In genomic region chr2:118786525-118786924, GRCm38 (mm10) we compare ENCODE assay signal across 26 mouse cellular contexts. TPM values are rescaled to one million over a fixed set of nuclear protein-coding genes. Genes with fewer than 3 reads are reported as not detected.
DNase-seq lines count a peak whose midpoint lies in the region; ATAC-seq and TF ChIP-seq lines count a peak whose summit lies in the region.
"Had no signal": no experiment of that assay in that cellular context is flagged by ENCODE, and none has a peak within 500 bp of the region (broad histone marks: within the 10 kb centered on the region; RNA-seq: fewer than 3 reads in every experiment).

No protein-coding gene starts in this region.

- 0 out of 2 replicates have a peak overlapping the region, but pooled peaks have one; percentile 3 for H3K27ac ChIP-seq in liver, embryonic 12.5 days
- no peak overlapping the region for H3K27ac ChIP-seq in liver, embryonic 14.5 days
- H3K27ac ChIP-seq: embryonic facial prominence, embryonic 13.5 days; embryonic facial prominence, embryonic 15.5 days; forebrain, embryonic 10.5 days; forebrain, embryonic 12.5 days had no signal

- H3K4me2 ChIP-seq in liver, embryonic 12.5 days: peak overlapping the region; percentile 13; the same call in 1 of the 2 replicates
- H3K4me2 ChIP-seq in liver, embryonic 14.5 days (ENCODE audit: low read depth): no peak overlapping the region
- H3K4me2 ChIP-seq: embryonic facial prominence, embryonic 13.5 days; embryonic facial prominence, embryonic 15.5 days; forebrain, embryonic 12.5 days had no signal

- H3K27me3 ChIP-seq in liver, embryonic 12.5 days (replicated peaks): peaks cover 27% of the 10 kb centered on the region
- no peaks in the 10 kb centered on the region; the same call in 1 of the 2 replicates for H3K27me3 ChIP-seq in liver, embryonic 14.5 days (ENCODE audit: control insufficient read depth, insufficient read depth, low read length)

- DNase-seq in liver (no peak), MEL-GATA-1-ER (ENCODE audit: extremely low read depth, low read depth) (peak; percentile 61)
- DNase-seq in liver, embryonic 14.5 days (ENCODE audit: low read depth in 3 of 3, low spot score in 3 of 3): no peak
- DNase-seq in T-cell, adult 2 months (ENCODE audit: low spot score): no peak
- no peak for DNase-seq in cerebellum, adult 11-12 months
- DNase-seq: adrenal gland, adult 2 months; adrenal gland, postnatal 10 days; adrenal gland, postnatal 25 days; cerebellum, adult 11 months; cerebellum, adult 2 months; cerebellum, adult 9-10 months; cerebellum, postnatal 25 days; embryo, embryonic 11 days had no signal

- H3K4me1 ChIP-seq in liver, embryonic 12.5 days: peaks cover 43% of the 10 kb centered on the region
- H3K4me1 ChIP-seq in liver, embryonic 14.5 days (replicated peaks; ENCODE audit: control insufficient read depth in 2 of 2, insufficient read depth in 2 of 2, low read length in 1 of 2): peaks cover 10 to 19% of the 10 kb centered on the region in 2 experiments

- peak; percentile 52 for ATAC-seq in liver, embryonic 12.5 days
- peak; percentile 36; the same call in 1 of the 2 replicates for ATAC-seq in liver, embryonic 14.5 days (ENCODE audit: insufficient read depth)
- ATAC-seq: forebrain, embryonic 14.5 days; forebrain, embryonic 16.5 days had no signal

- no peaks in the 10 kb centered on the region for H3K9me3 ChIP-seq in liver, embryonic 12.5 days (replicated peaks)
- H3K9me3 ChIP-seq in liver, embryonic 14.5 days (ENCODE audit: control insufficient read depth, low read length): no peaks in the 10 kb centered on the region
- H3K9me3 ChIP-seq: embryonic facial prominence, embryonic 13.5 days; embryonic facial prominence, embryonic 15.5 days; forebrain, embryonic 10.5 days; forebrain, embryonic 12.5 days had no signal

- no peak overlapping the region for H3K4me3 ChIP-seq in liver, embryonic 12.5 days
- H3K4me3 ChIP-seq in liver, embryonic 14.5 days (ENCODE audit: insufficient read depth in 1 of 2, low read depth in 2 of 2, low read length in 2 of 2): no peak overlapping the region
- H3K4me3 ChIP-seq: embryonic facial prominence, embryonic 13.5 days; embryonic facial prominence, embryonic 15.5 days; erythroblast, embryonic 14.5 days; forebrain, embryonic 10.5 days; forebrain, embryonic 12.5 days had no signal

- 38% methylated on average over 5 of the region's 5 CpGs for WGBS in liver, embryonic 12.5 days (ENCODE audit: insufficient replicate concordance)
- WGBS in liver, embryonic 14.5 days (ENCODE audit: insufficient replicate concordance): 36% methylated on average over 5 of the region's 5 CpGs

- H3K36me3 ChIP-seq in liver, embryonic 12.5 days: no peaks in the 10 kb centered on the region
- H3K36me3 ChIP-seq in liver, embryonic 14.5 days (replicated peaks; ENCODE audit: control insufficient read depth, insufficient read depth, low read depth): no peaks in the 10 kb centered on the region
- H3K36me3 ChIP-seq: embryonic facial prominence, embryonic 13.5 days; embryonic facial prominence, embryonic 15.5 days; forebrain, embryonic 10.5 days had no signal

- no peak overlapping the region; the same call in 1 of the 2 replicates for H3K9ac ChIP-seq in liver, embryonic 12.5 days
- no peak overlapping the region for H3K9ac ChIP-seq in liver, embryonic 14.5 days (replicated peaks)
- H3K9ac ChIP-seq: embryonic facial prominence, embryonic 13.5 days; embryonic facial prominence, embryonic 15.5 days; forebrain, embryonic 12.5 days had no signal

- no peak for TF ChIP-seq EP300 in liver, embryonic 14.5 days (IDR thresholded peaks at IDR 0.05; ENCODE audit: low read depth)

- TF ChIP-seq CTCF in liver, embryonic 14.5 days (IDR thresholded peaks at IDR 0.05; ENCODE audit: low read depth): no peak

RNA-seq across cellular contexts. Expression of gene Disp2, which starts 7.0 kb away (rescaled TPM):
- polyA plus RNA-seq in liver, embryonic 12.5 days (2016; fragmentation: Nextera tagmentation; extraction: Ambion mirVana): 0.35 and 0.37 TPM in 2 replicates
- polyA plus RNA-seq in liver, embryonic 14.5 days (2012; rRNA removed): 0.21 and 0.40 TPM in 2 replicates
- 0.25 and 0.27 TPM in 2 replicates for polyA plus RNA-seq in liver, embryonic 14.5 days (2014; fragmentation: Nextera tagmentation; extraction: Ambion mirVana)
- polyA plus RNA-seq: erythroblast, embryonic 14.5 days had no signal

RNA-seq across cellular contexts. Expression of gene Phgr1, which starts 14.0 kb away (rescaled TPM):
- polyA plus RNA-seq in liver, embryonic 12.5 days (2016; fragmentation: Nextera tagmentation; extraction: Ambion mirVana): not detected in 2 replicates
- polyA plus RNA-seq in liver, embryonic 14.5 days (2012; rRNA removed): not detected in 2 replicates
- polyA plus RNA-seq in liver, embryonic 14.5 days (2014; fragmentation: Nextera tagmentation; extraction: Ambion mirVana): not detected in 2 replicates
- polyA plus RNA-seq: adrenal gland, adult 2 months; brain, embryonic 14.5 days; C2C12; cerebellum, adult 2 months; cortical plate, adult 2 months; embryonic facial prominence, embryonic 11.5 days; embryonic facial prominence, embryonic 13.5 days; erythroblast, embryonic 14.5 days; forebrain, embryonic 10.5 days; forebrain, embryonic 12.5 days; forebrain, embryonic 14.5 days; forebrain, embryonic 16.5 days; frontal cortex, adult 2 months had no signal

RNA-seq across cellular contexts. Expression of gene Ccdc9b, which starts 24.1 kb away (rescaled TPM):
- polyA plus RNA-seq in liver, embryonic 12.5 days (2016; fragmentation: Nextera tagmentation; extraction: Ambion mirVana): 0.36 and 0.39 TPM in 2 replicates
- 0.28 and 0.39 TPM in 2 replicates for polyA plus RNA-seq in liver, embryonic 14.5 days (2012; rRNA removed)
- 0.04 and 0.16 TPM in 2 replicates for polyA plus RNA-seq in liver, embryonic 14.5 days (2014; fragmentation: Nextera tagmentation; extraction: Ambion mirVana)
- polyA plus RNA-seq: erythroblast, embryonic 14.5 days had no signal

RNA-seq across cellular contexts. Expression of gene Knstrn, which starts 27.3 kb away (rescaled TPM):
- polyA plus RNA-seq in liver, embryonic 12.5 days (2016; fragmentation: Nextera tagmentation; extraction: Ambion mirVana): 92.8 and 95.2 TPM in 2 replicates
- polyA plus RNA-seq in liver, embryonic 14.5 days (2012; rRNA removed): 22.9 and 50.8 TPM in 2 replicates
- 84.7 and 88.1 TPM in 2 replicates for polyA plus RNA-seq in liver, embryonic 14.5 days (2014; fragmentation: Nextera tagmentation; extraction: Ambion mirVana)

RNA-seq across cellular contexts. Expression of gene Inafm2, which starts 41.0 kb away (rescaled TPM):
- 23.1 TPM in 2 replicates for polyA plus RNA-seq in liver, embryonic 12.5 days (2016; fragmentation: Nextera tagmentation; extraction: Ambion mirVana)
- 4.1 and 5.0 TPM in 2 replicates for polyA plus RNA-seq in liver, embryonic 14.5 days (2012; rRNA removed)
- 18.3 and 22.8 TPM in 2 replicates for polyA plus RNA-seq in liver, embryonic 14.5 days (2014; fragmentation: Nextera tagmentation; extraction: Ambion mirVana)
